Mouse (Mus musculus) skeletal muscle tissue, postnatal 0 days (tissue): ENCODE results near the gene Olfr1293-ps. TPM values are rescaled to one million over a fixed set of nuclear protein-coding genes. Genes with fewer than 3 reads are reported as not detected.

ENCODE experiments used
- polyA plus RNA-seq: library from polyadenylated mRNA; unstranded; fragments of >200 nt; fragmentation: Nextera tagmentation; extraction: Ambion mirVana; gene quantifications from 2 replicates; pipeline ENCODE4 v1.2.1, GENCODE M21; 2015

Olfr1293-ps gene
- not detected in 2 replicates for polyA plus RNA-seq

GRCm38 (mm10) chr2:111524903-111525302 is at the start of gene Olfr1293-ps:
Gene Olfr1293-ps (plus strand): TSS chr2:111525203.

GRCm38 (mm10) chr2:111480519-111480918 is 44.5 kb upstream of the Olfr1293-ps start, which contains the start of gene Olfr1289:
Gene Olfr1289 (plus strand): TSS chr2:111480819.

GRCm38 (mm10) chr2:111493729-111494128 is 31.3 kb upstream of the Olfr1293-ps start, which contains the start of gene Olfr1290:
Gene Olfr1290 (minus strand): TSS chr2:111493829.

GRCm38 (mm10) chr2:111496880-111497279 is 28.1 kb upstream of the Olfr1293-ps start, which contains the start of gene Olfr1291-ps1:
Gene Olfr1291-ps1 (plus strand): TSS chr2:111497180.

GRCm38 (mm10) chr2:111540191-111540590 is 15.2 kb downstream of the Olfr1293-ps start, which contains the start of gene Olfr1294:
Gene Olfr1294 (minus strand): TSS chr2:111540291.

GRCm38 (mm10) chr2:111569581-111569980 is 44.6 kb downstream of the Olfr1293-ps start, which contains the start of gene Olfr1295:
Gene Olfr1295 (minus strand): TSS chr2:111569681.

Other genes starting within 250 kb of the Olfr1293-ps start
- not detected in 2 replicates for gene Olfr1278, start 235.1 kb upstream of the Olfr1293-ps start, polyA plus RNA-seq
- gene Olfr1279, start 224.6 kb upstream of the Olfr1293-ps start, polyA plus RNA-seq: not detected in 2 replicates
- gene Olfr1280, start 211.2 kb upstream of the Olfr1293-ps start, polyA plus RNA-seq: not detected in 2 replicates
- not detected in 2 replicates for gene Olfr1281, start 198.7 kb upstream of the Olfr1293-ps start, polyA plus RNA-seq
- gene Olfr1282, start 189.1 kb upstream of the Olfr1293-ps start, polyA plus RNA-seq: not detected in 2 replicates
- not detected in 2 replicates for gene Olfr1283, start 158.4 kb upstream of the Olfr1293-ps start, polyA plus RNA-seq
- not detected in 2 replicates for gene Olfr1284, start 149.7 kb upstream of the Olfr1293-ps start, polyA plus RNA-seq
- not detected in 2 replicates for gene Olfr1286, start 102.1 kb upstream of the Olfr1293-ps start, polyA plus RNA-seq
- not detected in 2 replicates for gene Olfr1287, start 76.1 kb upstream of the Olfr1293-ps start, polyA plus RNA-seq
- gene Olfr1288, start 51.1 kb upstream of the Olfr1293-ps start, polyA plus RNA-seq: not detected in 2 replicates
- not detected in 2 replicates for gene Olfr1289, start 44.4 kb upstream of the Olfr1293-ps start, polyA plus RNA-seq
- gene Olfr1290, start 31.4 kb upstream of the Olfr1293-ps start, polyA plus RNA-seq: not detected in 2 replicates
- gene Olfr1291-ps1, start 28.0 kb upstream of the Olfr1293-ps start, polyA plus RNA-seq: not detected in 2 replicates
- not detected in 2 replicates for gene Olfr1294, start 15.1 kb downstream of the Olfr1293-ps start, polyA plus RNA-seq
- not detected in 2 replicates for gene Olfr1295, start 44.5 kb downstream of the Olfr1293-ps start, polyA plus RNA-seq
- not detected in 2 replicates for gene Olfr1297, start 101.3 kb downstream of the Olfr1293-ps start, polyA plus RNA-seq
- not detected in 2 replicates for gene Olfr1298, start 124.0 kb downstream of the Olfr1293-ps start, polyA plus RNA-seq
- gene Olfr1299, start 136.2 kb downstream of the Olfr1293-ps start, polyA plus RNA-seq: not detected in 2 replicates
- not detected in 2 replicates for gene Olfr1301, start 225.8 kb downstream of the Olfr1293-ps start, polyA plus RNA-seq